Mouse (Mus musculus) lung, postnatal 10 days (tissue): ENCODE data around the gene Tmem86a.

Source experiments
- DNase-seq: peaks from one replicate; pipeline ENCODE4 v3.0.0; 2021

Tmem86a gene

DNA sequence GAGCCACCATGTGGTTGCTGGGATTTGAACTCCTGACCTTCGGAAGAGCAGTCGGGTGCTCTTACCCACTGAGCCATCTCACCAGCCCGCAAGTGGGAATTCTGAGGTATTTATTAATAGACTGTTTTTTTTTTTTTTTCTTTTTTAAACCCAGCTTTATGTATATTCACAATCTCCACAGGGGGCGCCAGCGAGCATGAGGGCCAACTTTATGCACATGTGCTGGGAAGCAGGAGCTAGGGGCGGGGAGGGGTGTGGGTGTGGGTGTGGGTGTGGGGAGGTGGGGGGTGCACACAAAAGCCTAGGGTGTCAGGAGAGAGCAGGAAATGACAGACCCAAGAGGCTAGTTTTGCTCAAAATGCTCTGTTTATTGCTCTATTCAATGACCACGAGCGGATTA, 27.1 kb downstream of the Tmem86a start:
- peak; percentile 77 for DNase-seq

DNA sequence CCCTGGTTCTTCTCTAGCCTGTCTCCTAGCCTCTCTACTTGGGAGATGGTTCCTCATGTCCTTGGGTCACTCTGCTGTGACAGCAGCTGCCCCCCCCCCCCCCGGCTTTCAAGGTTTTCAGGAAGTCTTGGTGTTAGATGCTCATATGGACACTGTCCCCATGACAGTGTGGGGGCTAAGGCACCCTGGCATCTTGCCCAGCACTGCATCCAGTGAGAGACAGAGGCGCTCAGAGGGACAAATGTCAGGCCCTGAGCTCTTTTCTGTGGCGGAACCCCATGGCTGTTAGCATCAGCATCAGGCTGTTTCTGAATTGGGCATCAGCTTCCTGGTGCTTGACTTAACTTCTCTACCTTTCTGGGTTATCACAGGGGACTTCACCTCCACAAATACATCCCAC, 30.5 kb downstream of the Tmem86a start:
- DNase-seq, result peak; percentile 61

DNA sequence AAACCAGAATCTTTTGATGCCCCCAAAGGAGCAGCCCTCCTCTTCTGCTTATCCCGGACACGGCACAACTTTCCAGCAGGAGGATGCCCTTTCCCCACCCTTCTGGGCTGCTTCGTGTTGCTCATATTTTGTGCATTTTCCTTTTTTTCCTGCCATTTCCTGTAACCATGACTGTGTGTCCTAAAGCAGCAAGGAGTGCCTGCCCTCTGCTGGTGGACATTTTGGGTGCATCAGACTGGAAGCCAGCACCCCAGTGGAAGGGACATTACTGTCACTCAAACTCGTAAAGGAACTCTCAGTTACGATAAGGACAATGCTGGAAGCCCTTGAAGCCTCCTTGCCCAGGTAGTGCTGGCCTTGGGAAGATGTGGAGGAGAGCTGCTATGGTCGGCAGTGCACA, 30.9 kb downstream of the Tmem86a start:
- DNase-seq, result peak; percentile 89

GRCm38 (mm10) chr7:47085075-47085474, 34.7 kb downstream of the Tmem86a start:
- DNase-seq, result no peak

- no peak for DNase-seq
These were observed 43.5 kb downstream of the Tmem86a start for GRCm38 (mm10) chr7:47093935-47094334.

- DNase-seq, result no peak
These were observed 44.6 kb downstream of the Tmem86a start for GRCm38 (mm10) chr7:47094969-47095368.

DNA sequence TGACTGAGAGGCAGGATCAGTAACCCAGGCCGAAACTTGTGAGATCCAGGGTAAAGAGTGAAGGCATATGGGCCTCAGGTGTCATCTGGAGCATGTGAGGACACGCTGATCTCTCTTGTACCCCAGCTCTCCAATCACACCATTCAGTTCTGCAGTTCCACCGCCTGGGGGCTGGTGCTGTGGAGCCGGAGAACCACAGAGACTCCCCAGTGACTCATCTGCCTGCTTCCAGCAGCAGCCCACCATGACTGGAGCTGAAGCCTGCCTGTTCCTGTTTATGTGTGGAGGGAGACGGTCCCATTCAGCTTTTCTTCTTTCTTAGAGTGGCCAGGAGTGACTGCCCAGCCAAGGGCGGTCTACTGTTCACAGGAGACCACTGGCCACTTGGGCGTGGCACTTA, 47.6 kb downstream of the Tmem86a start:
- DNase-seq, result peak; percentile 22

GRCm38 (mm10) chr7:47099306-47099705, 48.9 kb downstream of the Tmem86a start:
- DNase-seq, result no peak

- DNase-seq, result peak; percentile 49
These were observed 50.2 kb downstream of the Tmem86a start for GRCm38 (mm10) chr7:47100615-47101014.

DNA sequence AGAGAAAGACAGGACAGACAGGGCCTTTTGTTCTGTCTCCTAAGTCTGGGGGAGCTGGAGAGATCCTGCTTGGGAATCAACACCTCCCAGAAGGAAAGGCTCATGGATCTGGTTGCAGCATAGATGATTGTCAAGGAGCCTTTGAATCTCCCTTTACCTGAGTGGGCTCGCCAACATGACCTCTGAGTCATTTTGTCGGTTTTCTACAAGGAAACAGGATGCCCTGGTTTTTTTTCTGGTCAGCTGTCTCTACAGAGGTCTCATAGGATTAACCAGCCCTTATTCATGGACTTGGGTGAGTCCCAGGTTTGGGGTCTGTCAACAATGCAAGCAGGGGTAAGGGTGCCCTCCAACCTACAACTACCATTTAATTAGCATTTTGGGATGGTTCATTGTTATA, 52.6 kb downstream of the Tmem86a start:
- no peak for DNase-seq

DNA sequence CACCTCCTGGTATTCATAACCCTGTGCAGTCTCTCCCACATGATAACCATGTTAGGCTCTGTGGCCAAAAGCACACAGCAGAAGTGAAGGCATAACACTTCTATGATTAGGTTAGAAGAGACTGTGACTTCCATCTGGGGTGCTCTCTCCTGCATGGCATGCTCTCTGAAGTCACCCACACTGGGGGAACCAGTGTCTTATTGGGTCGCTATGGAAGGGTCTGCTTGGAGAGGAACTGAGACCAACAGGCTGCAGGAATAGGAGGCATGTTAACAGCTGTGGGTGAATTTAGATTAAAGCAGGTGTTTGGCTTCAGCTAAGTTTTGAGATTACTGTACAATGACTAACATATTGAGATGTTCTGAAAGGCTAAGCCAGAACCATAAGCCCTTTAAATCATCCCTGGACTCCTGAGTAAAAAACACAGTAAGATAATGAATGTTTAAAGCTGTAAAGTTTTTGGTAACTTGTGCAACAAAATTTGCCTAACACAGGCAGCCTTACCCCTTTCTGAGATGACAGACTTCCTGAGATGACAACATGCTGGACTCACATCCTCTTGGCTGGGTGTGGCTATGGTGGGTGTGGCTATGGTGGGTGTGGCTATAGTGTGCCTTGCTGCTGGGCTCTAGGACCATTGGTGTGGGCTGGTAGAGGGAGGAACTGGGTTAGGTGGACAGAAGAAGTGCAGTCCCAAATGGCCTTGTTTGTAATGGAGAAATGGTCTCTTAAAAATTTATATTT, 53.4 kb downstream of the Tmem86a start:
- DNase-seq, result peak; percentile 81
